Mouse (Mus musculus) cerebellum, adult 2 months (tissue): ENCODE measurements at regions not wholly inside any gene's neighbourhood (a gene's known extent, or its start where the extent isn't known, plus 50 kb on each side); places are given as distances from the start of the nearest gene placed in this dataset.
A peak's percentile ranks its signal among the peaks of the same experiment; 100 is the strongest.

Source experiments
- DNase-seq, 2 experiments: peaks; one replicate each; pipeline ENCODE4 v3.0.0; 2021
- H3K27ac ChIP-seq: fragments of 200-500 bp; 2 replicates; pipeline ENCODE4 v1.5.1; 2012; ENCODE audit warnings: low read length, control low read depth, inconsistent platforms; ENCODE audit not compliant: insufficient read depth
- H3K27me3 ChIP-seq: fragments of 200-500 bp; 2 replicates; pipeline ENCODE4 v1.6.1; 2012; ENCODE audit warnings: inconsistent platforms, mild to moderate bottlenecking, low read length, moderate library complexity; ENCODE audit not compliant: control insufficient read depth, insufficient read depth
- H3K4me1 ChIP-seq: fragments of 200-500 bp; 2 replicates; pipeline ENCODE4 v1.6.1; 2011; ENCODE audit warnings: low read length; ENCODE audit not compliant: control insufficient read depth, insufficient read depth
- H3K4me3 ChIP-seq: fragments of 200-500 bp; replicated peaks from 2 replicates; pipeline ENCODE3; 2011; ENCODE audit warnings: mild to moderate bottlenecking, low read depth, low read length, control low read depth; ENCODE audit not compliant: insufficient read depth
- CTCF ChIP-seq: fragments of 200-500 bp; IDR thresholded peaks from 2 replicates; pipeline ENCODE4 v1.5.1; 2011; ENCODE audit warnings: low read depth, mild to moderate bottlenecking, control low read depth, low read length, moderate library complexity, borderline replicate concordance; ENCODE audit not compliant: insufficient read depth
- POLR2A ChIP-seq: fragments of 200-500 bp; IDR thresholded peaks from 2 replicates; pipeline ENCODE4 v1.6.1; 2011; ENCODE audit warnings: low read length, control low read depth, borderline replicate concordance; ENCODE audit not compliant: insufficient read depth
- WGBS: fragments of 180-500 bp; shearing (Covaris S2); methylation state at CpG from one replicate; pipeline ENCODE4 v1.1.7; 2018; 5-methylcytosine and 5-hydroxymethylcytosine counted together

GRCm38 (mm10) chr12:15222497-15223170, 594.1 kb downstream of the Trib2 start:
- WGBS, result 73% methylated on average over 5 of the region's 5 CpGs
- no peak for DNase-seq
- no peak overlapping the region for H3K4me3 ChIP-seq

GRCm38 (mm10) chr12:15218504-15218903, 598.2 kb downstream of the Trib2 start:
- H3K27me3 ChIP-seq, result no peaks in the 10 kb centered on the region
- H3K27ac ChIP-seq, result no peak overlapping the region
- H3K4me3 ChIP-seq, result no peak overlapping the region
- TF ChIP-seq POLR2A (no peak), CTCF (no peak)
- no peak for DNase-seq
- WGBS, result 4% methylated on average over 8 of the region's 8 CpGs
- no peaks in the 10 kb centered on the region for H3K4me1 ChIP-seq

More at GRCm38 (mm10) chr12:15222497-15223170, 594.1 kb downstream of the Trib2 start:
- Histone ChIP-seq H3K4me1 (no peaks in the 10 kb centered on the region), H3K27ac (no peak overlapping the region), H3K27me3 (no peaks in the 10 kb centered on the region)
- no peak for TF ChIP-seq CTCF
- TF ChIP-seq POLR2A, result no peak

GRCm38 (mm10) chr12:15216180-15216579, 600.5 kb downstream of the Trib2 start:
- H3K4me3 ChIP-seq, result no peak overlapping the region
- no peak overlapping the region for H3K27ac ChIP-seq
- DNase-seq, result peak in 1 of 2 experiments; percentile 7
- TF ChIP-seq POLR2A, result no peak
- TF ChIP-seq CTCF, result no peak
- H3K4me1 ChIP-seq, result no peaks in the 10 kb centered on the region
- 65% methylated on average over 3 of the region's 3 CpGs for WGBS
- no peaks in the 10 kb centered on the region for H3K27me3 ChIP-seq

GRCm38 (mm10) chr12:15174411-15175041, 642.2 kb downstream of the Trib2 start:
- no peak for DNase-seq
- Histone ChIP-seq H3K4me3 (no peak overlapping the region), H3K4me1 (no peaks in the 10 kb centered on the region), H3K27ac (no peak overlapping the region), H3K27me3 (no peaks in the 10 kb centered on the region)
- TF ChIP-seq POLR2A, result no peak
- no peak for TF ChIP-seq CTCF
- 16% methylated on average over 6 of the region's 6 CpGs for WGBS

DNA sequence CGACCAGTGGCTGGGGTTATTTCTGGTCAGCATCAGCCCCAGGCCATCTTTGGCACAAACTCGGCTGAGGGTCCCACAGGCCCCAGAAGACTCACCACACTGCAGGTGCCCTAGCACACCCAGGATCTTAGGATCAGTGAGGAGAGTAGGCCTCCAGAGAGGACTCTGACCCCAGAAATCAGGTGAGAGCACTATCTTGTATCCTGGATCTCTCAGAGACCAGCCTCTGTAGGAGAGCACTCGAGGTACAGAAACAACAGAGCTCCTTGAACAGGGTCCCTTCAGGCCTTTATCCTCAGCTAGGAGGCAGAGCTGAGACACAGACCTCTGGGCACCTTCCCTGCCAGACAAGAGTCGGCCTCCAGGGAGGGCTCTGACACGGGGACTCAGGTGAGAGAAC, 654.1 kb downstream of the Trib2 start:
- Histone ChIP-seq H3K4me3 (no peak overlapping the region), H3K4me1 (no peaks in the 10 kb centered on the region), H3K27ac (no peak overlapping the region), H3K27me3 (no peaks in the 10 kb centered on the region)
- DNase-seq, result no peak
- TF ChIP-seq POLR2A (no peak), CTCF (no peak)
- WGBS, result 90% methylated on average over 5 of the region's 5 CpGs

- H3K27me3 ChIP-seq, result no peaks in the 10 kb centered on the region
- H3K4me3 ChIP-seq, result no peak overlapping the region
- no peaks in the 10 kb centered on the region for H3K4me1 ChIP-seq
- H3K27ac ChIP-seq, result no peak overlapping the region
- WGBS, result 49% methylated on average over 3 of the region's 3 CpGs
- TF ChIP-seq POLR2A (no peak), CTCF (no peak)
- no peak for DNase-seq
These were observed 654.9 kb downstream of the Trib2 start for GRCm38 (mm10) chr12:15161864-15162263.

DNA sequence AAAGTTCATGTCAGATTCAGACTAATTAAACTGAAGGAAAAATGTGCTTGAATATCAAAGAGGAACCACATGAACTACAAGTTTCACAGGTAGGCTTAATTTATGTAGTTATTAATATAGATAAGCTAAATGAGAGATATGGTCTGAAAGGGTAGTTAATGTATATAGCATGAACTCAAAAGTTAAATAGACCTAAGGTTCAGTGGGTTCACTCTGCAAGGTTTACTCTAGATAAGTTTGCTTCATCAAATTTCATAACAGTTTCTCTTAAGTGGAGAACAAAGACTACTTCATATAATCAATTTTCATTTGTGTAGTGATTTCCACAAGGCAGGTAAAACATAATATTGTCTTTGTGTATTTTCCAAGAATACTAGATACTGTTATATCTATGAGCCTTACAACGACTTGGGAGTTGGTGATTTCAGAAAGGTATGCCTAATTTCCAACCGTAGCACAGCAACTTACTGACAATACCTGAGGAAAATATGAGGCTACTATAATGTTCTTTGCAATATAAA, 656.2 kb downstream of the Trib2 start:
- Histone ChIP-seq H3K4me1 (no peaks in the 10 kb centered on the region), H3K4me3 (no peak overlapping the region), H3K27ac (no peak overlapping the region), H3K27me3 (no peaks in the 10 kb centered on the region)
- WGBS, result 94% methylated on average over 2 of the region's 2 CpGs
- TF ChIP-seq CTCF, result no peak
- TF ChIP-seq POLR2A, result no peak
- no peak for DNase-seq

DNA sequence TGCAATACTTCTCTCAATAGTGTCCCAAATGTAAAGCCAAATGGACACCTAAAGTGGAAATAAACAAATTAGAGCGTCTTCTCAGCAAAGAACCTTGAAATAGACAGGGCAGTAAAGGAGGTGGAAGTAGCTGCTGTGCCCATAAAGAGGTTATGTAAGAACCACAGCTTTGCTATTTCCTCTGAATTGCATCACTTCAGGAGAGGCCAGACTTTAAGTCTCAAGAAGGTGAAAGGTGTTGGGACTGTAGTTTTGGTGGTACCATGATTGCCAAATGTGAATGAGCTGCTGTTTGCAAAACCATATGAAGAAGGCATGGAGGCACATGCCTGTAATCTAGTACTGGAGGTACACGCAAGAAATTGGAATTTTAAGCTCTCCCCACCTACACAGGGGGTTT, 670.3 kb downstream of the Trib2 start:
- WGBS, result 89% methylated on average over 2 of the region's 2 CpGs
- no peaks in the 10 kb centered on the region for H3K27me3 ChIP-seq
- DNase-seq, result no peak
- H3K27ac ChIP-seq, result no peak overlapping the region
- TF ChIP-seq CTCF (no peak), POLR2A (no peak)
- H3K4me3 ChIP-seq, result no peak overlapping the region
- H3K4me1 ChIP-seq, result no peaks in the 10 kb centered on the region
